Mouse (Mus musculus): ENCODE data around the gene Gm4881.

The Gm4881 gene

GRCm38 (mm10) chr7:24954450-24954849 lies 10.2 kb upstream of the Gm4881 start:
- DNase-seq (ENCODE audit: low read depth in 2 of 2, low spot score in 2 of 2) = peak in 1 of 2 experiments; percentile 27

GRCm38 (mm10) chr7:24953966-24954365 lies 9.7 kb upstream of the Gm4881 start:
- no peak for DNase-seq (ENCODE audit: low read depth in 2 of 2, low spot score in 2 of 2)

- DNase-seq (ENCODE audit: low read depth in 2 of 2, low spot score in 2 of 2) = peak; percentile 68 to 75
These were observed 5.8 kb upstream of the Gm4881 start for GRCm38 (mm10) chr7:24949958-24950623.

- DNase-seq (ENCODE audit: low read depth in 2 of 2, low spot score in 2 of 2) = no peak
These were observed 4.5 kb upstream of the Gm4881 start for GRCm38 (mm10) chr7:24948774-24949173.

- DNase-seq (ENCODE audit: low read depth in 2 of 2, low spot score in 2 of 2) = no peak
These were observed 3.2 kb upstream of the Gm4881 start for GRCm38 (mm10) chr7:24947316-24948048.

- no peak for DNase-seq (ENCODE audit: low read depth in 2 of 2, low spot score in 2 of 2)
These were observed 653 bp downstream of the Gm4881 start for GRCm38 (mm10) chr7:24943641-24944040.

- DNase-seq (ENCODE audit: low read depth in 2 of 2, low spot score in 2 of 2) = no peak
These were observed 12.6 kb downstream of the Gm4881 start for GRCm38 (mm10) chr7:24931651-24932050.

- DNase-seq (ENCODE audit: low read depth in 2 of 2, low spot score in 2 of 2) = no peak
These were observed 13.8 kb downstream of the Gm4881 start for GRCm38 (mm10) chr7:24930475-24930874.

- DNase-seq (ENCODE audit: low read depth in 2 of 2, low spot score in 2 of 2) = no peak
These were observed 24.6 kb downstream of the Gm4881 start for GRCm38 (mm10) chr7:24919728-24920127.

- no peak for DNase-seq (ENCODE audit: low read depth in 2 of 2, low spot score in 2 of 2)
These were observed 25.5 kb downstream of the Gm4881 start for GRCm38 (mm10) chr7:24918763-24919323.

- no peak for DNase-seq (ENCODE audit: low read depth in 2 of 2, low spot score in 2 of 2)
These were observed 31.8 kb downstream of the Gm4881 start for GRCm38 (mm10) chr7:24912480-24912879.

- peak; percentile 79 to 81 for DNase-seq (ENCODE audit: low read depth in 2 of 2, low spot score in 2 of 2)
These were observed 37.0 kb downstream of the Gm4881 start for GRCm38 (mm10) chr7:24907211-24907748.

GRCm38 (mm10) chr7:24906551-24906950 lies 37.7 kb downstream of the Gm4881 start:
- no peak for DNase-seq (ENCODE audit: low read depth in 2 of 2, low spot score in 2 of 2)

GRCm38 (mm10) chr7:24904936-24905335 lies 39.4 kb downstream of the Gm4881 start:
- DNase-seq (ENCODE audit: low read depth in 2 of 2, low spot score in 2 of 2) = peak; percentile 45 to 54

- peak; percentile 91 to 94 for DNase-seq (ENCODE audit: low read depth in 2 of 2, low spot score in 2 of 2)
These were observed 40.2 kb downstream of the Gm4881 start for GRCm38 (mm10) chr7:24904070-24904483.

GRCm38 (mm10) chr7:24903444-24903825 lies 40.9 kb downstream of the Gm4881 start:
- DNase-seq (ENCODE audit: low read depth in 2 of 2, low spot score in 2 of 2) = peak in 1 of 2 experiments; percentile 12

- DNase-seq (ENCODE audit: low read depth in 2 of 2, low spot score in 2 of 2) = peak; percentile 30 to 54
These were observed 41.5 kb downstream of the Gm4881 start, which contains the start of gene Arhgef1 for GRCm38 (mm10) chr7:24902630-24903443. Arhgef1 (plus strand) TSS chr7:24902912.

GRCm38 (mm10) chr7:24902264-24902629 lies 42.0 kb downstream of the Gm4881 start:
- DNase-seq (ENCODE audit: low read depth in 2 of 2, low spot score in 2 of 2) = no peak

GRCm38 (mm10) chr7:24901842-24902241 lies 42.5 kb downstream of the Gm4881 start:
- DNase-seq (ENCODE audit: low read depth in 2 of 2, low spot score in 2 of 2) = peak in 1 of 2 experiments; percentile 35

- no peak for DNase-seq (ENCODE audit: low read depth in 2 of 2, low spot score in 2 of 2)
These were observed 43.2 kb downstream of the Gm4881 start for GRCm38 (mm10) chr7:24901114-24901513.

- no peak for DNase-seq (ENCODE audit: low read depth in 2 of 2, low spot score in 2 of 2)
These were observed 46.3 kb downstream of the Gm4881 start for GRCm38 (mm10) chr7:24897959-24898358.

Data from CD8-positive naive resting alpha-beta T cell, adult 2 months (primary cell).